Mouse (Mus musculus): Measurements from ENCODE around the gene A430078G23Rik. TPM values are rescaled to one million over a fixed set of nuclear protein-coding genes. Genes with fewer than 3 reads are reported as not detected.
"Not testable (repeated sequence)": the region's sequence is repeated elsewhere in the genome, so short reads cannot be mapped to it uniquely, and the experiment has no call there.

Gene A430078G23Rik
- not detected in 2 replicates for polyA plus RNA-seq (2015; fragmentation: Nextera tagmentation; extraction: Ambion mirVana)

DNA sequence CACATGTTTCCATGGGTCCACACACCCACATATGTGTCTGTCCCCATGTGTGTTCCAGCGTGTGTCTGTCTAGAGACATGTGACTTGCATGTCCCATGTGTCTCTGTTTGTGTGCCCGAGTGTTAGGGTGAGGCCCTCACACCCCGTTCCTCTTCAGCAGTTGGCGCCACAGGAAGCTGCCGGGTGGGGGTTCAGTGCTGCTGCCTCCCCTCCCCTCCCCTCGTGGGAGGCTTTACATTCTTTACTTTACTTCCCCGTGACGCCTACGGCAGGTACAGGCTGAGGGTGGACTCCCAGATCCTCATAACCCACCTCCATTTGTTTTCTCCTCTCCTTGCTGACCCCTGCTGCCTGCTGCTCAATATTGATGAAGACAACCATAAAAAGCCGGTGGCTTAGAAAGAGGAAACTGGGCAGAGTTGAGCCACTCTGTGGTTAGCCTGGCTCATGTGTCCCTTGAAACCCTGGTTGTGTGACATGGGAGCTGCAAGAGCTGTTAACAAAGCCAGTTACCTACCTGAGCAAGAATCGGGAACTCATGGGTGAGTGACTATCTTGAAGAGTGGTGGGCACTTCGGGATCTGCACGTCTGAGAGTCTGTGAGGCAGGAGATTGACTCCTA, at the start of gene A430078G23Rik:
A430078G23Rik (plus strand) TSS at position 227 of the 622 bp plus-strand sequence.
- ATAC-seq = no peak
- Histone ChIP-seq H3K9me3 (replicated peaks; ENCODE audit: control insufficient read depth, low read length, poor library complexity, severe bottlenecking) (no peaks in the 10 kb centered on the region), H3K4me3 (ENCODE audit: low read depth, low read length) (no peak within 1 kb of the TSS), H3K36me3 (ENCODE audit: control insufficient read depth, insufficient read depth, low read length) (no peaks in the 10 kb centered on the region), H3K4me1 (ENCODE audit: control insufficient read depth, insufficient read depth, low read length) (no peaks in the 10 kb centered on the region), H3K27ac (ENCODE audit: low read length) (no peak within 1 kb of the TSS), H3K4me2 (ENCODE audit: low read length) (no peak within 1 kb of the TSS), H3K27me3 (ENCODE audit: control insufficient read depth, insufficient read depth, low read depth, low read length) (no peaks in the 10 kb centered on the region), H3K9ac (ENCODE audit: low read depth, low read length) (no peak within 1 kb of the TSS)
- WGBS = 84% methylated on average over 13 of the region's 13 CpGs

DNA sequence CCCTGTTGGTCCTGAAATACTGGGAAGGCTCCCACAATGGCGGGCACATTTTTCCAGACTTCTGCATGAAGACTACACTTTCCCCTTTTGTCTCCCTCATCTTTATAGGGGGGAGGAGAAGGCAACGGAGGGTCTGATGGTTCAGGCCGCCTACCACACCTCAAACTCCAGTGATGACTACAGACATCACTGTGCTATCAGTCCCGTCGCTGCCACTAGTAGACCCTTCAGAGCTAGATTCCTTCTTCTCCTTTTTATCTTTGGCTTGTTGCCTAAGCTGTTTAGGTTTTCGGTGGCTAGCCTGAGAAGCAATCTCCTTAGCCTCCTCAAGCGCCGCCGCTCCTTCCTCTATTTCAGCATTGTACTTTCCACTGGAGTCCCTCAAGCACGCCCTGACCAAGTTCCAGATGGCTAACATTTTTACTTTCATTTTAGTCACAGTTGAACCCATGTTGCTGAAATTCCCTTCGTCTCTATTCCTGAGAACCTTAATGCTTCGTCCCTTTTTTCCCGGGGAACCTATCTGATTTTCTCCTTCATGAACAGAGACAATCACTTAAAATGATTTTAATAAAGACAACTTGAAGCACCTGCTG, 44.9 kb upstream of the A430078G23Rik start:
- not testable (repeated sequence) for H3K4me3 ChIP-seq (ENCODE audit: low read depth, low read length); H3K4me2 ChIP-seq (ENCODE audit: low read length); H3K27ac ChIP-seq (ENCODE audit: low read length); H3K4me1 ChIP-seq (ENCODE audit: control insufficient read depth, insufficient read depth, low read length); H3K36me3 ChIP-seq (ENCODE audit: control insufficient read depth, insufficient read depth, low read length); H3K9ac ChIP-seq (ENCODE audit: low read depth, low read length); H3K9me3 ChIP-seq (replicated peaks; ENCODE audit: control insufficient read depth, low read length, poor library complexity, severe bottlenecking); H3K27me3 ChIP-seq (ENCODE audit: control insufficient read depth, insufficient read depth, low read depth, low read length); ATAC-seq
- 92% methylated on average over 13 of the region's 13 CpGs for WGBS

DNA sequence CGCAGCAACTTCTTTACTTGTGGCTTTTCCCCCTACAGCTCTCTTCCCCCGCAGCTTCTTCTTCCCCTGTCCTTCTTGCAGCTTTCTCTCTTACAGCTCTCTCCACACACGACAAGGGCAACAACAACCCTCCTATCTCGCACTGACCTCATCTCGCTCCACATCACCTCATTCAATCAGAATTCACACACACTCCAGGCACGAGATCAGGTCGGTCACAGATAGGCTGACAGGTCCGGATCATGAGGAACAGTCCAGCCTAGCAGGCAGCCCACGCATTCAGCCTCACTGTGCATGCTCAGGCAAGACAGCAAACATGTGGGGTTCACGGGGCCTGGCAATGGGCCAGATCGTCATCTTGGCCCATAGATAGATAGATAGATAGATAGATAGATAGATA, 43.6 kb upstream of the A430078G23Rik start:
- H3K4me3 ChIP-seq (ENCODE audit: low read depth, low read length) = no peak overlapping the region
- no peak overlapping the region for H3K4me2 ChIP-seq (ENCODE audit: low read length)
- H3K36me3 ChIP-seq (ENCODE audit: control insufficient read depth, insufficient read depth, low read length) = no peaks in the 10 kb centered on the region
- H3K27ac ChIP-seq (ENCODE audit: low read length) = no peak overlapping the region
- no peaks in the 10 kb centered on the region for H3K27me3 ChIP-seq (ENCODE audit: control insufficient read depth, insufficient read depth, low read depth, low read length)
- H3K4me1 ChIP-seq (ENCODE audit: control insufficient read depth, insufficient read depth, low read length) = no peaks in the 10 kb centered on the region
- 0 out of 2 replicates have a peak, but pooled peaks cover 2% of the 10 kb centered on the region for H3K9me3 ChIP-seq (replicated peaks; ENCODE audit: control insufficient read depth, low read length, poor library complexity, severe bottlenecking)
- ATAC-seq = no peak
- WGBS = 89% methylated on average over 11 of the region's 11 CpGs
- H3K9ac ChIP-seq (ENCODE audit: low read depth, low read length) = no peak overlapping the region

- H3K9ac ChIP-seq (ENCODE audit: low read depth, low read length) = no peak overlapping the region
- no peaks in the 10 kb centered on the region for H3K9me3 ChIP-seq (replicated peaks; ENCODE audit: control insufficient read depth, low read length, poor library complexity, severe bottlenecking)
- no peaks in the 10 kb centered on the region for H3K27me3 ChIP-seq (ENCODE audit: control insufficient read depth, insufficient read depth, low read depth, low read length)
- no peaks in the 10 kb centered on the region for H3K36me3 ChIP-seq (ENCODE audit: control insufficient read depth, insufficient read depth, low read length)
- H3K27ac ChIP-seq (ENCODE audit: low read length) = no peak overlapping the region
- H3K4me1 ChIP-seq (ENCODE audit: control insufficient read depth, insufficient read depth, low read length) = no peaks in the 10 kb centered on the region
- H3K4me3 ChIP-seq (ENCODE audit: low read depth, low read length) = no peak overlapping the region
- no peak for ATAC-seq
- WGBS = 73% methylated on average over 4 of the region's 4 CpGs
- H3K4me2 ChIP-seq (ENCODE audit: low read length) = no peak overlapping the region
Observed at GRCm38 (mm10) chr8:3311482-3311881, 41.7 kb upstream of the A430078G23Rik start.

DNA sequence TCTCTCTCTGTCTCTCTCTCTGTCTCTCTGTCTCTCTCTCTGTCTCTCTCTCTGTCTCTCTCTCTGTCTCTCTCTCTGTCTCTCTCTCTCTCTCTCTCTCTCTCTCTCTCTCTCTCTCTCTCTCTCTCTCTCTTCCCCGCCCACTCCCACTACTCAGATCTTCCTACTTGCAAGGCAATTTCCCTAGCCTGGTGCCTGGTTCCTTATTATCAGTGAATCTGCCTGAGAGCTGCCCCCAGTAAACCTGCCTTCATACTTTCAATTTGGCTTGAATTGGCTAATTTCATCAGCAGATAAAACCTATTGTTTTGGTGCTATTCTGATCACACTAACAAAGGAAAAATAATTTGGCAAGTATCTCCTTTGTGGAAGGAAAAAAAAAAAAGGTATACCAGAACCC, 39.8 kb upstream of the A430078G23Rik start:
- H3K4me2 ChIP-seq (ENCODE audit: low read length); ATAC-seq; H3K4me3 ChIP-seq (ENCODE audit: low read depth, low read length); H3K27me3 ChIP-seq (ENCODE audit: control insufficient read depth, insufficient read depth, low read depth, low read length); H3K36me3 ChIP-seq (ENCODE audit: control insufficient read depth, insufficient read depth, low read length); H3K9me3 ChIP-seq (replicated peaks; ENCODE audit: control insufficient read depth, low read length, poor library complexity, severe bottlenecking); H3K4me1 ChIP-seq (ENCODE audit: control insufficient read depth, insufficient read depth, low read length); H3K9ac ChIP-seq (ENCODE audit: low read depth, low read length); H3K27ac ChIP-seq (ENCODE audit: low read length): not testable (repeated sequence)
- 90% methylated on average over 1 of the region's 1 CpGs for WGBS

GRCm38 (mm10) chr8:3313843-3314242, 39.4 kb upstream of the A430078G23Rik start:
- no peak overlapping the region for H3K4me2 ChIP-seq (ENCODE audit: low read length)

GRCm38 (mm10) chr8:3314345-3314744, 38.9 kb upstream of the A430078G23Rik start:
- 61% methylated on average over 2 of the region's 2 CpGs for WGBS
- no peak overlapping the region for H3K4me2 ChIP-seq (ENCODE audit: low read length)
- H3K27ac ChIP-seq (ENCODE audit: low read length) = no peak overlapping the region
- no peaks in the 10 kb centered on the region for H3K9me3 ChIP-seq (replicated peaks; ENCODE audit: control insufficient read depth, low read length, poor library complexity, severe bottlenecking)
- no peaks in the 10 kb centered on the region for H3K4me1 ChIP-seq (ENCODE audit: control insufficient read depth, insufficient read depth, low read length)
- no peaks in the 10 kb centered on the region for H3K27me3 ChIP-seq (ENCODE audit: control insufficient read depth, insufficient read depth, low read depth, low read length)
- no peaks in the 10 kb centered on the region for H3K36me3 ChIP-seq (ENCODE audit: control insufficient read depth, insufficient read depth, low read length)
- H3K9ac ChIP-seq (ENCODE audit: low read depth, low read length) = no peak overlapping the region
- no peak overlapping the region for H3K4me3 ChIP-seq (ENCODE audit: low read depth, low read length)
- ATAC-seq = no peak

More at GRCm38 (mm10) chr8:3313843-3314242, 39.4 kb upstream of the A430078G23Rik start:
- WGBS = 82% methylated on average over 3 of the region's 3 CpGs
- no peak for ATAC-seq
- no peaks in the 10 kb centered on the region for H3K9me3 ChIP-seq (replicated peaks; ENCODE audit: control insufficient read depth, low read length, poor library complexity, severe bottlenecking)
- no peaks in the 10 kb centered on the region for H3K4me1 ChIP-seq (ENCODE audit: control insufficient read depth, insufficient read depth, low read length)
- H3K36me3 ChIP-seq (ENCODE audit: control insufficient read depth, insufficient read depth, low read length) = no peaks in the 10 kb centered on the region
- H3K27me3 ChIP-seq (ENCODE audit: control insufficient read depth, insufficient read depth, low read depth, low read length) = no peaks in the 10 kb centered on the region
- no peak overlapping the region for H3K9ac ChIP-seq (ENCODE audit: low read depth, low read length)
- no peak overlapping the region for H3K4me3 ChIP-seq (ENCODE audit: low read depth, low read length)
- H3K27ac ChIP-seq (ENCODE audit: low read length) = no peak overlapping the region

DNA sequence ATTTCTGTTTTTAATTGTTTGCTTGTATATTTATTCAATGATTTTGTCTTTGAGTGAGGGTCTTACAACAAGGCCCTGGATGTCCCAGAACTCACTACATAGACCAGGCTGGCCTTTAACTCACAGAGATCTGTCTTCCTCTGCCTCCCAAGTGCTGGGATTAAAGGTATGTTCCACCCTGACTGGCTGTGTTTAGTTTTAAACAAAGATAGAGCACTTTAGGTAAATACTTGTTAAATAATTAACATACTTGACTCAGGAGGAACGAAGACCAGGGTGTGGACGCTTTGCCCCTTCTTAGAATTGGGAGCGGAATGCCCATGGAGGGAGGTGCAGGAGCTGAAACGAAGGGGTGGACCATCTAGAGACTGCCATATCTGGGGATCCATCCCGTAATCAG, 36.6 kb upstream of the A430078G23Rik start:
- Histone ChIP-seq H3K9me3 (replicated peaks; ENCODE audit: control insufficient read depth, low read length, poor library complexity, severe bottlenecking) (no peaks in the 10 kb centered on the region), H3K4me1 (ENCODE audit: control insufficient read depth, insufficient read depth, low read length) (no peaks in the 10 kb centered on the region), H3K4me2 (ENCODE audit: low read length) (no peak overlapping the region), H3K36me3 (ENCODE audit: control insufficient read depth, insufficient read depth, low read length) (no peaks in the 10 kb centered on the region), H3K27me3 (ENCODE audit: control insufficient read depth, insufficient read depth, low read depth, low read length) (no peaks in the 10 kb centered on the region), H3K27ac (ENCODE audit: low read length) (no peak overlapping the region), H3K4me3 (ENCODE audit: low read depth, low read length) (no peak overlapping the region), H3K9ac (ENCODE audit: low read depth, low read length) (no peak overlapping the region)
- 87% methylated on average over 5 of the region's 5 CpGs for WGBS
- no peak for ATAC-seq

- H3K27me3 ChIP-seq (ENCODE audit: control insufficient read depth, insufficient read depth, low read depth, low read length); H3K9me3 ChIP-seq (replicated peaks; ENCODE audit: control insufficient read depth, low read length, poor library complexity, severe bottlenecking); H3K9ac ChIP-seq (ENCODE audit: low read depth, low read length); ATAC-seq; H3K4me1 ChIP-seq (ENCODE audit: control insufficient read depth, insufficient read depth, low read length); H3K4me3 ChIP-seq (ENCODE audit: low read depth, low read length); H3K27ac ChIP-seq (ENCODE audit: low read length); H3K36me3 ChIP-seq (ENCODE audit: control insufficient read depth, insufficient read depth, low read length); H3K4me2 ChIP-seq (ENCODE audit: low read length): not testable (repeated sequence)
- 93% methylated on average over 8 of the region's 11 CpGs for WGBS
Observed at GRCm38 (mm10) chr8:3319267-3319666, 33.9 kb upstream of the A430078G23Rik start.

Data from midbrain, embryonic 16.5 days (tissue).